Mouse (Mus musculus) hindbrain, embryonic 12.5 days (tissue): ENCODE measurements around the gene Nprl3. TPM values are rescaled to one million over a fixed set of nuclear protein-coding genes. Genes with fewer than 3 reads are reported as not detected.

Experiments used
- ATAC-seq: fragments of 200-750 bp; cut with Nextera tagmentation; 2 replicates; pipeline ENCODE4 v1.8.0; 2017; ENCODE audit warnings: moderate TSS enrichment; ENCODE audit not compliant: low FRiP score
- H3K27ac ChIP-seq: fragments of 300-500 bp; sonication (generic); 2 replicates; pipeline ENCODE4 v1.5.1; 2016; ENCODE audit warnings: mild to moderate bottlenecking
- H3K27me3 ChIP-seq: fragments of 300-500 bp; sonication (generic); 2 replicates; pipeline ENCODE4 v1.6.1; 2016; ENCODE audit warnings: mild to moderate bottlenecking
- H3K36me3 ChIP-seq: fragments of 300-500 bp; sonication (generic); 2 replicates; pipeline ENCODE4 v1.6.1; 2016; ENCODE audit warnings: mild to moderate bottlenecking
- H3K4me1 ChIP-seq: fragments of 300-500 bp; sonication (generic); 2 replicates; pipeline ENCODE4 v1.6.1; 2016
- H3K4me2 ChIP-seq: fragments of 300-500 bp; sonication (generic); replicated peaks from 2 replicates; pipeline ENCODE4 v1.6.1; 2016; ENCODE audit warnings: mild to moderate bottlenecking
- H3K4me3 ChIP-seq: fragments of 300-500 bp; sonication (generic); 2 replicates; pipeline ENCODE4 v1.5.1; 2016; ENCODE audit warnings: mild to moderate bottlenecking
- H3K9ac ChIP-seq: fragments of 300-500 bp; sonication (generic); 2 replicates; pipeline ENCODE4 v1.6.1; 2016; ENCODE audit warnings: mild to moderate bottlenecking, moderate library complexity
- H3K9me3 ChIP-seq: fragments of 300-500 bp; sonication (generic); replicated peaks from 2 replicates; pipeline ENCODE4 v1.6.1; 2016; ENCODE audit warnings: mild to moderate bottlenecking
- WGBS: fragments of 180-500 bp; shearing (Covaris S2); methylation state at CpG from one replicate; pipeline ENCODE4 v1.1.7; 2016; 5-methylcytosine and 5-hydroxymethylcytosine counted together
- polyA plus RNA-seq: library from polyadenylated mRNA; unstranded; fragments of >200 nt; fragmentation: Nextera tagmentation; extraction: Ambion mirVana; gene quantifications from 2 replicates; pipeline ENCODE4 v1.2.1, GENCODE M21; 2016

Gene Nprl3
- polyA plus RNA-seq, 1 experiment from 2014 or later: 51.3 TPM

DNA sequence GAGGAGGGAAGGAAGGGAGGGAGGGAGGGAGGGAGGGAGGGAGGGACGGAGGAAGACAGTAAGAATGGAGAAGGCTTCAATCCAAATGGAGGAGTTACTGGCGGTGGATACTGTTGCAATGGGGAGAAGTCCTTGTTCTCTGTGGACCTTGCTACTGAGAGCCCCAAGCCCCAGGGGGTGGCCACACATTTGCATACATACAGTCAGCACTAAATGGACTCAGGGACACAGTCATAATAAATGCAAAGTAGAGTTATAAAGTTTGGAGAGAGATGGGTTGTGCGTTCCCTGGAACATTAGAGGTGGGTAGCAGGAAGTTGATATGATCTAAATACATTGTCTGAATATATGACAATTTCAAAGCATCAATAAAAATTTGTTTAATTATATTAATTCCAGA is 81.5 kb downstream of the Nprl3 start:
- no peaks in the 10 kb centered on the region for H3K4me1 ChIP-seq
- WGBS: 82% methylated on average over 3 of the region's 3 CpGs
- no peak overlapping the region for H3K4me2 ChIP-seq
- H3K9ac ChIP-seq: no peak overlapping the region
- no peak for ATAC-seq
- H3K4me3 ChIP-seq: no peak overlapping the region
- H3K36me3 ChIP-seq: no peaks in the 10 kb centered on the region
- 0 out of 2 replicates have a peak, but pooled peaks cover 4% of the 10 kb centered on the region for H3K27me3 ChIP-seq
- H3K27ac ChIP-seq: no peak overlapping the region
- H3K9me3 ChIP-seq: no peaks in the 10 kb centered on the region

DNA sequence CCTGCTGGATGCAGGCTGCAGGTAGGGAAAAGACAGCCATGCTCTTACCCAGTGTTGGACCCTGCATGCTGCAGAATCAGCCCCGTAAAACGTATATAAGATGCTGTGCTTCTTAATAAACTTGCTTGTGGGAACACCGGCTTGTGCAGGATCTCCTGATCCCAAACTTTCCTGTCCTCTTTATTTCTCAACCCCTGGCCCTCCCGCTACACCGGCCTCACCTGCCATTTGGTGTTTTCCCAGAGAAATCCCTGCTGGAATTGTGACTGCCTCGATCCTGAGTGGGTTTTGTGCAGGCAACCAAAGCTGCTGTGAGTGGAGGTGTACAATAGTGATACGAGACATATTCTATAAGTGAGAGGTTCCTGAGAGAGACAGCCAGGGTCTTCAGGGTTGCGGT is 83.0 kb downstream of the Nprl3 start:
- Histone ChIP-seq H3K36me3 (no peaks in the 10 kb centered on the region), H3K4me1 (no peaks in the 10 kb centered on the region), H3K9ac (no peak overlapping the region), H3K4me2 (no peak overlapping the region), H3K9me3 (no peaks in the 10 kb centered on the region), H3K4me3 (no peak overlapping the region), H3K27me3 (0 out of 2 replicates have a peak, but pooled peaks cover 4% of the 10 kb centered on the region), H3K27ac (no peak overlapping the region)
- 89% methylated on average over 8 of the region's 8 CpGs for WGBS
- no peak for ATAC-seq

DNA sequence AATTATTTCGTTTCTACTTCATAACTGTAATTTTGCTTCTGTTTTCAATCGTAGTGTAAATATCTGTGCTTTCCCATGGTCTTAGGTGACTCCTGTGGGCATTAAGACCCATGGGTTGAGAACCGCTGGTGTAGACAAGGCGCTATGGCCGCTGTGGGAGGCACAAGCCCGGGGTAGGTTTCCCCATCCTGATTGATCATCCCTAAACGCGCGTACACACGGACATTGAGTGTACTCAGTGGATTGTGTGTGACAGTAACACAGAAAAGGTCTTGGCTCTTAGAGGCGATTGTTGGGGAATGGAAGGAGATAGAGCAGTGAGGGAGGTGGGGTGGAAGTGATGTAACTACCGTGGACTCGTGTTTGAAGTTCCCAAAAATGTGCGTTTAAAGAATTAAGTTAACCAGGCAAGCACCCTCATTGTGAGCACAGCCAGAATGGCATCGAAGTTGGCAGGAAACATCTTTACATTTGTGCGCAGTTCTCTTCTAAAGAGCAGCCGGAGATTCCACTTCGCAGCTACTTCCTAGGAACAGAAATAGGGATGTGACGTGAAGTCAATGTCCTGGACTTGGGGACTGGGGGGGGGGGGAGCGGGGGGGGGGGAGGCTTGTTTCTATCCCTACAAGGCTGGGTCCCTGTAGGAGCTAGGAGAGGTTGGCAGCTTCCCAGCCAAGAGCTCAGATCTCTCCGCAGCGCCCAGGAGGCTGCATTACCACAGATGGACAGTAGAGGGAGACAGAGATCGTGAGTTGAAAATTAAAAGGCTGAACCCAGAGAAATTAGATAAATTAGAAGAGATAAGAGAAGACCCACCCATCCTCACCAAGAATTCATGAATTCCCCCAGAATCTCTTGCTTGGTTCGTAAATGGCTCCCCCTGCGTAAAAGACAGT is 85.3 kb downstream of the Nprl3 start:
- Histone ChIP-seq H3K27ac (no peak overlapping the region), H3K9me3 (0 out of 2 replicates have a peak, but pooled peaks cover 3% of the 10 kb centered on the region), H3K27me3 (0 out of 2 replicates have a peak, but pooled peaks cover 4% of the 10 kb centered on the region), H3K4me3 (no peak overlapping the region), H3K9ac (no peak overlapping the region), H3K4me1 (no peaks in the 10 kb centered on the region), H3K4me2 (no peak overlapping the region), H3K36me3 (no peaks in the 10 kb centered on the region)
- ATAC-seq: peak; percentile 40; the same call in 1 of the 2 replicates
- WGBS: 54% methylated on average over 23 of the region's 25 CpGs

DNA sequence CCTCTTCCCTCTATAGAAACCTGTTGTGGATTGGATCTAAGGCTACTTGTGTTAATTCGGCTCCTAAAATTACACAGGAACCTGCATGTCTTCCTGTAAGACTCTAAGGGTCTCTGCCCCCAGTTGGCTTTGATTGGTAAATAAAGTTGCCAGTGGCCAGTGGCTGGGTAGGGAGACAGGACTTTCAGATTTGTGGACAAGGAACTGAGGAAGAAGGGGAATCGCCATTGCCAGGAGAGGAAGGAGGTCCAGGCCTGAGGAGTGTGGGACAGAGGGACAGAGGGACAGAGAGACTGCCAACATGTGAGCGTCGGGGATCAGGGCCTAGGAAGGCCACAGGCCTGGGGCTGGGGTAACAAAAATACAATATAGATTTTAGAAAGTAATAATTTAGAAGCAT is 86.3 kb downstream of the Nprl3 start:
- H3K4me3 ChIP-seq: no peak overlapping the region
- ATAC-seq: no peak
- WGBS: 70% methylated on average over 4 of the region's 4 CpGs
- 0 out of 2 replicates have a peak, but pooled peaks cover 4% of the 10 kb centered on the region for H3K27me3 ChIP-seq
- 0 out of 2 replicates have a peak, but pooled peaks cover 3% of the 10 kb centered on the region for H3K9me3 ChIP-seq
- no peaks in the 10 kb centered on the region for H3K4me1 ChIP-seq
- H3K9ac ChIP-seq: no peak overlapping the region
- no peak overlapping the region for H3K4me2 ChIP-seq
- H3K36me3 ChIP-seq: no peaks in the 10 kb centered on the region
- H3K27ac ChIP-seq: no peak overlapping the region

DNA sequence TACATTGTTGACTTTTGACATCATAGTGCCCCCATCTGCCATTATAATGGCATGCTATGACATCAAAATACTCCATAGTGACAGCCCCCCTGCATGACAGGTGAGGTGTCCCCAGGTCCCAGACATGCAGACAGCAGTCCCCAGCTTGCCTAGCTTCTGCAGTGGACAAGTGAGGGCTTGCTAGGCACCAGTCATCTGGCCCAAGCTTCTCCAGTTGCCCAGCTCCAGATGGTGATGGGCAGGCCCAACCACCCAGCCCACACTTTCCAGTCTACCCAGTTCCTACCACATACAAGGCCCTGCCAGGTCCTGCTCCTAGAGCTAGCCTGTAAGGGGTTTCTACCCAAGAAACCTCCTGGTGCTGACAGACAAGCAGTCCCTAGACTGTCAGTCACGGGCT is 89.0 kb downstream of the Nprl3 start:
- Histone ChIP-seq H3K9ac (no peak overlapping the region), H3K9me3 (0 out of 2 replicates have a peak, but pooled peaks cover 3% of the 10 kb centered on the region), H3K4me2 (no peak overlapping the region), H3K4me1 (no peaks in the 10 kb centered on the region), H3K36me3 (no peaks in the 10 kb centered on the region), H3K27me3 (0 out of 2 replicates have a peak, but pooled peaks cover 4% of the 10 kb centered on the region), H3K27ac (no peak overlapping the region), H3K4me3 (no peak overlapping the region)
- 79% methylated on average over 1 of the region's 1 CpGs for WGBS
- ATAC-seq: no peak

Other genes with a start within 250 kb of the Nprl3 start
- not detected in 2 replicates for gene Il9r, start 67.4 kb downstream of the Nprl3 start, polyA plus RNA-seq
- 52.8 and 55.1 TPM in 2 replicates for gene Snrnp25, start 62.3 kb downstream of the Nprl3 start, polyA plus RNA-seq
- 32.8 and 33.1 TPM in 2 replicates for gene Rhbdf1, start 45.4 kb downstream of the Nprl3 start, polyA plus RNA-seq
- gene Mpg, start 41.2 kb downstream of the Nprl3 start, polyA plus RNA-seq: 30.4 and 32.3 TPM in 2 replicates
- 1,600 and 2,073 TPM in 2 replicates for gene Hba-x, start 8.7 kb upstream of the Nprl3 start, polyA plus RNA-seq
- 2,983 and 3,718 TPM in 2 replicates for gene Hba-a1, start 15.8 kb upstream of the Nprl3 start, polyA plus RNA-seq
- gene Hbq1b, start 19.3 kb upstream of the Nprl3 start, polyA plus RNA-seq: 4.6 and 5.1 TPM in 2 replicates
- 6,460 and 7,804 TPM in 2 replicates for gene Hba-a2, start 28.8 kb upstream of the Nprl3 start, polyA plus RNA-seq
- gene Hbq1a, start 32.4 kb upstream of the Nprl3 start, polyA plus RNA-seq: 0.72 TPM in 1 of 2 replicates, not detected in the other
- gene Sh3pxd2b, start 80.1 kb upstream of the Nprl3 start, polyA plus RNA-seq: 29.5 and 31.7 TPM in 2 replicates
- 64.4 and 71.9 TPM in 2 replicates for gene Ubtd2, start 187.7 kb upstream of the Nprl3 start, polyA plus RNA-seq